Comparison of ENCODE assay signal across 10 mouse cellular contexts in genomic region chr7:108972273-108972672, GRCm38 (mm10). TPM values are rescaled to one million over a fixed set of nuclear protein-coding genes. Genes with fewer than 3 reads are reported as not detected.
A peak's percentile ranks its signal among the peaks of the same experiment; 100 is the strongest.
DNase-seq lines count a peak whose midpoint lies in the region; ATAC-seq lines count a peak whose summit lies in the region.
"Had no signal": no experiment of that assay in that cellular context is flagged by ENCODE, and none has a peak within 500 bp of the region (broad histone marks: within the 10 kb centered on the region; RNA-seq: fewer than 3 reads in every experiment).

No protein-coding gene starts in this region.

- H3K36me3 ChIP-seq in embryonic facial prominence, embryonic 10.5 days (replicated peaks) = no peaks in the 10 kb centered on the region
- no peaks in the 10 kb centered on the region for H3K36me3 ChIP-seq in midbrain, embryonic 10.5 days

- H3K4me1 ChIP-seq in embryonic facial prominence, embryonic 10.5 days = peaks cover 11% of the 10 kb centered on the region; the same call in 1 of the 2 replicates
- H3K4me1 ChIP-seq in midbrain, embryonic 10.5 days = peaks cover 22% of the 10 kb centered on the region

- no peak for ATAC-seq in erythroid progenitor cell, adult 5-6 weeks (replicated peaks; ENCODE audit: low FRiP score, poor library complexity, severe bottlenecking)

- no peak overlapping the region for H3K27ac ChIP-seq in embryonic facial prominence, embryonic 10.5 days (replicated peaks)
- peak overlapping the region; percentile 63; the same call in 1 of the 2 replicates for H3K27ac ChIP-seq in midbrain, embryonic 10.5 days (replicated peaks)
- H3K27ac ChIP-seq: liver, embryonic 14.5 days had no signal

- no peak overlapping the region for H3K4me3 ChIP-seq in embryonic facial prominence, embryonic 10.5 days
- peak overlapping the region; percentile 21 for H3K4me3 ChIP-seq in midbrain, embryonic 10.5 days

- peaks cover 12% of the 10 kb centered on the region; the same call in 1 of the 2 replicates for H3K27me3 ChIP-seq in embryonic facial prominence, embryonic 10.5 days (replicated peaks; ENCODE audit: low read depth, poor library complexity, severe bottlenecking)
- H3K27me3 ChIP-seq in midbrain, embryonic 10.5 days (ENCODE audit: low read depth, poor library complexity, severe bottlenecking) = peaks cover 96% of the 10 kb centered on the region

- DNase-seq in adrenal gland, adult (ENCODE audit: inconsistent age in 2 of 2, low spot score in 1 of 2) = peak; percentile 62 to 85
- no peak for DNase-seq in adrenal gland, postnatal 4 days (ENCODE audit: low spot score in 2 of 2)
- peak; percentile 70 for DNase-seq in adrenal gland, postnatal 14 days
- peak; percentile 24 for DNase-seq in embryonic facial prominence, embryonic 10.5 days (ENCODE audit: low spot score)
- peak; percentile 75 for DNase-seq in midbrain, embryonic 10.5 days (ENCODE audit: low spot score)
- DNase-seq in heart, adult 11 months = no peak
- no peak for DNase-seq in spleen, postnatal 10 days (ENCODE audit: low spot score in 2 of 2)
- DNase-seq: kidney, adult 11 months had no signal

- WGBS in embryonic facial prominence, embryonic 10.5 days = 56% methylated on average over 6 of the region's 6 CpGs
- 36% methylated on average over 6 of the region's 6 CpGs for WGBS in midbrain, embryonic 10.5 days

- H3K9me3 ChIP-seq in embryonic facial prominence, embryonic 10.5 days = no peaks in the 10 kb centered on the region
- no peaks in the 10 kb centered on the region for H3K9me3 ChIP-seq in midbrain, embryonic 10.5 days (replicated peaks)

RNA-seq across cellular contexts. Expression of gene Tub, which starts 22.1 kb away (rescaled TPM):
- total RNA-seq in adrenal gland, postnatal 4 days (2021) = 10 to 100 TPM; 44.9 to 48.1 TPM
- 26.7 and 33.3 TPM in 2 replicates for total RNA-seq in adrenal gland, postnatal 14 days (2021)
- 4.3 TPM in 2 replicates for polyA plus RNA-seq in embryonic facial prominence, embryonic 10.5 days (2016; fragmentation: Nextera tagmentation; extraction: Ambion mirVana)
- 5.4 and 8.9 TPM in 2 replicates for polyA plus RNA-seq in midbrain, embryonic 10.5 days (2016; fragmentation: Nextera tagmentation; extraction: Ambion mirVana)
- total RNA-seq in erythroid progenitor cell, adult 5-6 weeks (2015; ENCODE audit: low replicate concordance) = not detected in 2 replicates
- total RNA-seq in erythroid progenitor cell, adult 5-6 weeks (2017; ENCODE audit: low replicate concordance) = 0.64 TPM in 1 of 2 replicates, not detected in the other

RNA-seq across cellular contexts. Expression of gene Eif3f, which starts 38.1 kb away (rescaled TPM):
- 100 to 1,000 TPM; 246 to 249 TPM for total RNA-seq in adrenal gland, postnatal 4 days (2021)
- total RNA-seq in adrenal gland, postnatal 14 days (2021) = 138 and 156 TPM in 2 replicates
- polyA plus RNA-seq in embryonic facial prominence, embryonic 10.5 days (2016; fragmentation: Nextera tagmentation; extraction: Ambion mirVana) = 75.2 and 76.2 TPM in 2 replicates
- polyA plus RNA-seq in midbrain, embryonic 10.5 days (2016; fragmentation: Nextera tagmentation; extraction: Ambion mirVana) = 75.4 and 76.0 TPM in 2 replicates
- 51.1 and 68.1 TPM in 2 replicates for total RNA-seq in erythroid progenitor cell, adult 5-6 weeks (2015; ENCODE audit: low replicate concordance)
- 25.4 and 26.3 TPM in 2 replicates for total RNA-seq in erythroid progenitor cell, adult 5-6 weeks (2017; ENCODE audit: low replicate concordance)

RNA-seq across cellular contexts. Expression of gene Nlrp10, which starts 42.3 kb away (rescaled TPM):
- total RNA-seq in adrenal gland, postnatal 4 days (2021) = under 1 TPM; 0.48 to 0.62 TPM
- total RNA-seq in adrenal gland, postnatal 14 days (2021) = 0.41 TPM in 2 replicates
- 0.02 and 0.04 TPM in 2 replicates for polyA plus RNA-seq in embryonic facial prominence, embryonic 10.5 days (2016; fragmentation: Nextera tagmentation; extraction: Ambion mirVana)
- not detected in 2 replicates for polyA plus RNA-seq in midbrain, embryonic 10.5 days (2016; fragmentation: Nextera tagmentation; extraction: Ambion mirVana)
- total RNA-seq in erythroid progenitor cell, adult 5-6 weeks (2015; ENCODE audit: low replicate concordance) = 0.36 TPM in 1 of 2 replicates, not detected in the other
- not detected in 2 replicates for total RNA-seq in erythroid progenitor cell, adult 5-6 weeks (2017; ENCODE audit: low replicate concordance)

Comparison
In these comparisons a context has a peak if more than half of its experiments do, and no peak if none do; other contexts are left out.
1. DNase-seq: peak in adrenal gland, adult (2 of 2), adrenal gland, postnatal 14 days (single experiment), embryonic facial prominence, embryonic 10.5 days (single experiment) and midbrain, embryonic 10.5 days (single experiment); none in adrenal gland, postnatal 4 days (0 of 2), heart, adult 11 months (single experiment) and spleen, postnatal 10 days (0 of 2).
2. RNA of gene Tub, which starts 22.1 kb away (total RNA-seq): 44.9 to 48.1 TPM in adrenal gland, postnatal 4 days and 26.7 to 33.3 TPM in adrenal gland, postnatal 14 days; 0.64 TPM in erythroid progenitor cell, adult 5-6 weeks; every median in the first group is over 10 times any median in the second.